Mouse (Mus musculus): Measurements from ENCODE around the gene Dctd. TPM values are rescaled to one million over a fixed set of nuclear protein-coding genes. Genes with fewer than 3 reads are reported as not detected.

Dctd gene
- total and polyA plus RNA-seq, 3 experiments = 56.5 to 75.2 (median 58.9) TPM

DNA sequence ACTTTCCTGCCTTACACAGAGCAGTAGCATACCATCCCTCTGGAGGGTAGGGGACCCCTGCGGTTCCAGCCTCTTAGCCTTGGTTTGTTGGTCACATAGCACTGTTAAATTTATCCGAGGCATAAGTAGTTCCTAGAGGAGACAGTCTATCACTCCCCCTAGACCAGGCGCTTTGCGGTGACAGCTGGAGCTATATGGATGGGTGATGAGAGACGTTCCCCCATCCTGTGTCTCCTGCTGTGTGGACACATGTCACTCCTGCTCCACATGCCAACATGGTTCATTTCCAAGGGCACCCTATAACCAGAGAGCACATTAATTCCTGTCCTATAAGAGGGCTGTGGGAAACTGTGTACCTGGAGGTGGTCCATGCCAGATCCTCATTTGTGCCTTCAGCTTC lies 42.1 kb downstream of the Dctd start:
- Histone ChIP-seq H3K4me3 (replicated peaks in 1 of 3; ENCODE audit: low read depth in 2 of 3, low read length in 2 of 3, poor library complexity in 1 of 3) (no peak overlapping the region), H3K9me3 (replicated peaks; ENCODE audit: low read length) (no peaks in the 10 kb centered on the region), H3K27ac (ENCODE audit: insufficient read depth, low read depth) (no peak overlapping the region), H3K4me2 (ENCODE audit: insufficient read depth, low read depth, poor library complexity, severe bottlenecking) (no peak overlapping the region), H3K9ac (ENCODE audit: insufficient read depth, low read depth) (no peak overlapping the region), H3K36me3 (replicated peaks in 1 of 2; ENCODE audit: control insufficient read depth in 1 of 2, insufficient read depth in 1 of 2, low read length in 1 of 2) (peaks cover 44 to 85% of the 10 kb centered on the region in 2 experiments), H3K79me2 (replicated peaks; ENCODE audit: control insufficient read depth, extremely low read depth, insufficient read depth, poor library complexity, severe bottlenecking) (no peaks in the 10 kb centered on the region), H3K4me1 (ENCODE audit: control insufficient read depth in 1 of 2, insufficient read depth in 2 of 2) (no peaks in the 10 kb centered on the region), H3K27me3 (replicated peaks) (no peaks in the 10 kb centered on the region)
- in situ Hi-C loops (cut with MboI; ENCODE audit: low pct_ligation_motif_present, low pct_unique_long_range_greater_than_20kb, low sequenced_read_pairs) (no loop called here), dilution Hi-C loops (cut with MboI; ENCODE audit: extremely low pct_ligation_motif_present, extremely low pct_unique_long_range_greater_than_20kb, low sequenced_read_pairs) (no loop called here)
- no peak for TF ChIP-seq TBP (conservative IDR thresholded peaks at IDR 0.05; ENCODE audit: low read depth, low read length)
- TF ChIP-seq JUND (conservative IDR thresholded peaks at IDR 0.05; ENCODE audit: low read depth, low read length) = no peak
- no peak for TF ChIP-seq USF1 (IDR thresholded peaks at IDR 0.05; ENCODE audit: low read depth, low read length)
- no peak for TF ChIP-seq SIN3A (IDR thresholded peaks at IDR 0.05; ENCODE audit: low read length)
- no peak for TF ChIP-seq RCOR1 (conservative IDR thresholded peaks at IDR 0.05; ENCODE audit: low read depth, low read length)
- TF ChIP-seq NRF1 (IDR thresholded peaks at IDR 0.05; ENCODE audit: low read depth, low read length) = no peak
- TF ChIP-seq POLR2AphosphoS2 (IDR thresholded peaks at IDR 0.05; ENCODE audit: low read depth, low read length) = no peak
- no peak for TF ChIP-seq UBTF (IDR thresholded peaks at IDR 0.05; ENCODE audit: low read depth, low read length)
- TF ChIP-seq KAT2A (IDR thresholded peaks at IDR 0.05; ENCODE audit: insufficient replicate concordance, low read length) = no peak
- TF ChIP-seq ETS1 (conservative IDR thresholded peaks at IDR 0.05; ENCODE audit: low read depth, low read length) = no peak
- TF ChIP-seq BHLHE40 (IDR thresholded peaks at IDR 0.05; ENCODE audit: low read depth, low read length) = no peak
- no peak for TF ChIP-seq CHD1 (IDR thresholded peaks at IDR 0.05; ENCODE audit: low read depth, low read length)
- TF ChIP-seq NELFE (IDR thresholded peaks at IDR 0.05; ENCODE audit: low read depth, low read length) = no peak
- no peak for TF ChIP-seq MAZ (IDR thresholded peaks at IDR 0.05; ENCODE audit: low read depth, low read length)
- no peak for TF ChIP-seq MEF2A (IDR thresholded peaks at IDR 0.05; ENCODE audit: borderline replicate concordance, low read depth, low read length)
- no peak for DNase-seq (ENCODE audit: extremely low read depth)

DNA sequence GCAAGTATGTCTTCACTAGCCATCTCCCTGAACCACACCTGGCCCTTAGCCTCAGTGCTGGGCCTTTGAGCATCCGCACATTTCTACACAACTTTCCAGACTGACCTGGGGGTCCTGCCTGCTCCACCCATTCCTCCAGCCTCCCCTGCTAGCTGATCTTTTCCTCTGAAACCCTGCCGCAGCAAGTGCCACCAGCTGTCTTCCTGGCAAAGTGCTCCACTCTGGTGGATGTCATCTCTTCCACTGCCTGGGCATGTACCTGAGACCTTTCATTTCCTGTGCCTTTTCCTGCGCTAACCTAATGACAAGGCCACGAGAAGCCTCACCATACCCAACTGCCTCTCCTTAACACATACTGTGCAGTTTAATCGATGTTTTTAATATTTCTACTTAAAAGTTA lies 46.9 kb downstream of the Dctd start:
- H3K9ac ChIP-seq (ENCODE audit: insufficient read depth, low read depth) = no peak overlapping the region
- in situ Hi-C loops (cut with MboI; ENCODE audit: low pct_ligation_motif_present, low pct_unique_long_range_greater_than_20kb, low sequenced_read_pairs) (no loop called here), dilution Hi-C loops (cut with MboI; ENCODE audit: extremely low pct_ligation_motif_present, extremely low pct_unique_long_range_greater_than_20kb, low sequenced_read_pairs) (no loop called here)
- no peaks in the 10 kb centered on the region for H3K27me3 ChIP-seq (replicated peaks)
- no peak overlapping the region for H3K4me3 ChIP-seq (replicated peaks in 1 of 3; ENCODE audit: low read depth in 2 of 3, low read length in 2 of 3, poor library complexity in 1 of 3)
- TF ChIP-seq IRF4 (IDR thresholded peaks at IDR 0.05; ENCODE audit: low read depth, low read length) = no peak
- TF ChIP-seq ZKSCAN1 (IDR thresholded peaks at IDR 0.05; ENCODE audit: borderline replicate concordance, low read depth, low read length) = no peak
- TF ChIP-seq RCOR1 (conservative IDR thresholded peaks at IDR 0.05; ENCODE audit: low read depth, low read length) = no peak
- TF ChIP-seq CHD1 (IDR thresholded peaks at IDR 0.05; ENCODE audit: low read depth, low read length) = no peak
- no peak for TF ChIP-seq ETS1 (conservative IDR thresholded peaks at IDR 0.05; ENCODE audit: low read depth, low read length)
- TF ChIP-seq KAT2A (IDR thresholded peaks at IDR 0.05; ENCODE audit: insufficient replicate concordance, low read length) = no peak
- TF ChIP-seq ZC3H11A (IDR thresholded peaks at IDR 0.05; ENCODE audit: low read depth, low read length) = no peak
- no peak for TF ChIP-seq POLR2A (IDR thresholded peaks at IDR 0.05; ENCODE audit: low read depth, low read length)
- no peak for TF ChIP-seq POLR2AphosphoS2 (IDR thresholded peaks at IDR 0.05; ENCODE audit: low read depth, low read length)
- TF ChIP-seq CHD2 (IDR thresholded peaks at IDR 0.05; ENCODE audit: low read length) = no peak
- no peak for TF ChIP-seq MYC (IDR thresholded peaks at IDR 0.05; ENCODE audit: low read depth, low read length)
- H3K36me3 ChIP-seq (replicated peaks in 1 of 2; ENCODE audit: control insufficient read depth in 1 of 2, insufficient read depth in 1 of 2, low read length in 1 of 2) = peaks cover 15 to 40% of the 10 kb centered on the region in 2 experiments
- H3K9me3 ChIP-seq (replicated peaks; ENCODE audit: low read length) = no peaks in the 10 kb centered on the region
- no peak overlapping the region for H3K4me2 ChIP-seq (ENCODE audit: insufficient read depth, low read depth, poor library complexity, severe bottlenecking)
- no peak for DNase-seq (ENCODE audit: extremely low read depth)
- H3K27ac ChIP-seq (ENCODE audit: insufficient read depth, low read depth) = no peak overlapping the region
- H3K79me2 ChIP-seq (replicated peaks; ENCODE audit: control insufficient read depth, extremely low read depth, insufficient read depth, poor library complexity, severe bottlenecking) = no peaks in the 10 kb centered on the region
- no peaks in the 10 kb centered on the region for H3K4me1 ChIP-seq (ENCODE audit: control insufficient read depth in 1 of 2, insufficient read depth in 2 of 2)
